Mouse (Mus musculus) urinary bladder, postnatal 25 days (tissue): ENCODE measurements around the gene Rpp25.

Experiments used
- DNase-seq: peaks from one replicate; pipeline ENCODE4 v3.0.0; 2022; ENCODE audit warnings: low spot score

Gene Rpp25

DNA sequence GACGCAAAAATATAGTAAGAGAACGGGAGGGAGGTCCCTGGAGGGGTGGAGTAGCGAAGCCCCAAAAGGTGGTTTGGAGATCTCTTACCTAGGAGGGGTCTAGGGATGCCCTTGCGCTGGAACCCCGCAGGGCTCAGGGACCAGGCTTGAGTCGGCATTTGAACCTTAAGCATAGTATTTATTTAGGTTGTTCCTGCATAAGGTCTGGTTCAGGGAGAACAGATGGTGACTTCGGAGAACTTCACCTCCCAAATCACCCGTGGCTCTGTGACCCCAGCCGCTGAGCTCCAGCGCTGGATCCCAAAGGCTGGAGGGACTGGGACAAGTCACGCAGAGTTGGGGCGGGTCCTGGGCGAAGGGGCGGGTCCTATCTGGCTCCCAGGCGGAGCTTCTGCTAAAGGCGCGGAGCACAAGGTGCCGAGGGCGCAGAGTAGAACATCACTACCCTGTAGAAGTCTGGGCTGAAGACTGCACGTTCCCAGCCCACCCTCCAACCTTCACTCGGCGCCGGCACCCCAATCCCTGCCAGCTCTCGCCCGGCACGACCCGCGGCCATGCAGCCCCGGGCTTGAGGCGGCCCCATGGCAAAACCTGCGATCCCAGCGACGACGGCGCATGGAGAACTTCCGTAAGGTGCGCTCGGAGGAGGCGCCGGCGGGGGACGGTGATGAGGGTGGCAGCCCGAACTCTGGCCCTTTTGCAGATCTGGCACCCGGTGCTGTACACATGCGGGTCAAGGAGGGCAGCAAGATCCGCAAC lies at the start of gene Rpp25:
TSS of gene Rpp25 (plus strand) at position 405 of the 759 bp plus-strand sequence.
- peak; percentile 64 for DNase-seq

DNA sequence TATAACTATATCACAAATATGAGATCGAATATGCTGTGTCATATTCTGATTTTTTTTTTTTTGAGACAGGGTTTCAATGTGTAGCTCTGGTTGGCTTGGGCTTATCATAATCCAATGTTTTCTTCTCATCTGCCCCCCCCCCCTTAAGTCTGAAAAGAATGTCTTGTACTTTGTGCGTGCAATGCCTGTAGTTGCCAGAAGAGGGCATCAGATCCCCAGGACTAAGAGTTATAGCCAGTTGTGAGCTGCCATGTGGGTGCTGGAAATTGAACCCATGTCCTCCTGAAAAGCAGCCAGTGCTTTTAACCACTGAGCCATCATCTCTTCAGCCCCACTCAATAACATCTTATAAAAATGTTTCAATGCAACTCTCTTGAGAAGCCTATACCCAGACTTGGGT lies 44.1 kb upstream of the Rpp25 start:
- no peak for DNase-seq

DNA sequence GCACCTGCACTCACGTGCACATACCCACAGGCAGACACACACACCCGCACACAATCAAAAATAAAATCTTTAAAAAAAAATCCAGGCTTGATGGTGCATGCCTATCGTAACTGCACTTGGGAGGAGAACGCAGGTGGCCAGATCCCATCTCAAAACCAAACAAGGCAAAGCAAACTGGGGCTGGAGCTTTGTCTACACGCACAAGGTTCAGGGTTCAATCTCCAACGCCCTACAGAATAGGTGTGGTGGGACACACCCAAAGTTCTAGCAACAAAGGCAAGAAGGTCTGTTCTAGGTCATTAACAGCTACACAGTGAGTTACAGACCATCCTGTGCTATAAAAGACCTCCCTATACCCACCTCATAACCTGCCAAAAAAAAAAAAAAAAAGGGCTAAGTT lies 41.0 kb upstream of the Rpp25 start:
- DNase-seq = no peak

DNA sequence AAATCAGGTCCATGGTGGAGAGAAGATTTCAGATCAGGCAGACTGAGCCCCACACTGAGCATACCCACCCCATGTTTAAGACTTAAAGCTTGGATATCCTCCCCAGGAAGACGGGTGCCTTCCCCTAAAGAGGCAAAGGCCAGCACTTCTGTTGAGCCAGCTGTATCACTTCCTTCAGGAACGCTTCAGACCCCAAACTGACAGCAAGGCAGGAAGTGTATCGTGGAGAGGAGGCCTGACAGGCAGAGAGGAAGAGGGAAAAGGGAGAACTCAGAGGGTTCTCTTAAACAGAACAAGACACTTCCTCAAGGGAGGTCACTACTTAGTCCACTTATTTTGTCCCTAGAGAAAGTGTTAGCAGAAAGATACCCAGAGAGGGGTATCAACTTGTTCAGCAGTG lies 37.7 kb upstream of the Rpp25 start:
- no peak for DNase-seq

- peak; percentile 24 for DNase-seq
Observed at GRCm38 (mm10) chr9:57467271-57467771, 36.5 kb upstream of the Rpp25 start.

- DNase-seq = peak; percentile 92
Observed at GRCm38 (mm10) chr9:57467896-57468549, 35.8 kb upstream of the Rpp25 start, which contains the start of gene Scamp5. TSS of gene Scamp5 (minus strand) at chr9:57468060.

DNA sequence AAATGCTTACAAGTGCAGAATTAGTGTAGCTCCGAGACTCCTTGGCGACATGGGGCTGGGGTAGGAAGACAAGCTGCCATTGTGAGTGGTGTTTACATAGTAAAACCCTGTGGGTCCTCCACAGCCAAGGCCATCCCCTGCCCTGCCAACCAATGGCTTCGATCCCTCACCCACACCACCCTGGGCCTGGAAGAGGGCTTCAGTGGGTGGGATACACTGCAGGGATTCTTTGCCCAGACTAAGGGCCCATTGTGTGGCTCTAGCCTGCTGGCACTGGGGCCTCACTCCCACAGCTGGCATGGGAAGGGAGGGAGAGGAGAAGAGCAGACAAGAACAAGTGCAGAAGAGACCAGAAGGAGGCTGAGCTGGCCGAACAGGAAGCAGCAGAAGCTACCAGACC lies 34.9 kb upstream of the Rpp25 start:
- no peak for DNase-seq

- peak; percentile 83 for DNase-seq
Observed at GRCm38 (mm10) chr9:57485774-57486173, 18.1 kb upstream of the Rpp25 start.

DNA sequence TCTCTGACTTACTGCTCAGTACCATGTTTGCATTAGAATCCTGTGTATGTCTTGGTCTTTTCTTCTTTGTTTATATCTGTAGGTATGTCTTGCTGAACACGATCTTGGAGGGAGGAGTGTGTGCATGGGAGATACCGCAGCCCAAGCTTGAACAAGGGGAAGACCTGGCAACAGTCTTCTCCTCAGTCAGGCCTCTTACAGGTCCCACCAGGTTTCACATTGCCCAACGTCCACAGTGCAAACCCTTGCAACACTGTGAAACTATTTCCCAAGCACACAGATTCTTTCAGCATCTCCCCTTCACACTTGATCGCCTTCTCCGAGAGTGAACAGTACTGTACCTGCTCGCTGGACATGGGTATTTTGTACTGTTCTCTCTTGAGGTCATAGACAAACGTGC lies 16.0 kb upstream of the Rpp25 start:
- no peak for DNase-seq

GRCm38 (mm10) chr9:57493532-57493931 lies 10.3 kb upstream of the Rpp25 start:
- DNase-seq = no peak

DNA sequence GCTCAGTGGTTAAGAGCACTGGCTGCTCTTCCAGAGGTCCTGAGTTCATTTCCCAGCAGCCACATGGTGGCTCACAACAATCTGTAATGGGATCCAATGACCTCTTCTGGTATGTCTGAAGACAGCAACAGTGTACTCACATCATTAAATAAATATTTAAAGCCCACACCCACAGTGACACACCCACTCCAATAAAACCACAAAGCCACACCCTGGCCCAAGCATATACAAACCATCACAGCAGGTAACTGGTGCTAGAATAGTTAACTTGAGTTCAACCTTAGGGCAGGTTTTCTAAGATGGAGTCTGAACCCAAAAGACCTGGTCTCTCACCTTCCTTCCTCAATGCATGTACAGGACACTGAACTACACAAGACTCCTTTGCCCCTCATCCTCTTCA lies 8.9 kb upstream of the Rpp25 start:
- DNase-seq = no peak

- DNase-seq = no peak
Observed at GRCm38 (mm10) chr9:57497236-57497635, 6.6 kb upstream of the Rpp25 start.

DNA sequence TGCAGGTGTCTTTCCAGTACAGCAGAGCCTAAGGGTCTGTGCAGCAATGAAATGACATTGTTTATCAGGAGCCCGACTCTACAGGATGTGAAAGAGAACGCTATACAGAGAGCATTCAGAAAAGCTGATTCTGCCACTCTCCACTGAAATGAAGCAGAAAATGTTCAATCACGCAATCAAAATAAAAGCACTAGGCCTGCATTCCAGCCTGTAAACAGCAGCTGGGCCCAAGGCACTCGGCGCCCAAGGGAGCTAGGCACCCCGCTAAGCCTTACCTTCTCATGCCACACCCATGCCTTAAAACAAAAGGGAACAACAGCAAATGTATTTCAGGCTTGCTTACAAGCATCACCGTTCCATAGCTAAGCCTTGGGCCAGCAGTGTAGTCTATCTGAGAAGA lies 5.3 kb upstream of the Rpp25 start:
- DNase-seq = no peak

GRCm38 (mm10) chr9:57501452-57501851 lies 2.4 kb upstream of the Rpp25 start:
- DNase-seq = no peak

- no peak for DNase-seq
Observed at GRCm38 (mm10) chr9:57501861-57502260, 2.0 kb upstream of the Rpp25 start.

DNA sequence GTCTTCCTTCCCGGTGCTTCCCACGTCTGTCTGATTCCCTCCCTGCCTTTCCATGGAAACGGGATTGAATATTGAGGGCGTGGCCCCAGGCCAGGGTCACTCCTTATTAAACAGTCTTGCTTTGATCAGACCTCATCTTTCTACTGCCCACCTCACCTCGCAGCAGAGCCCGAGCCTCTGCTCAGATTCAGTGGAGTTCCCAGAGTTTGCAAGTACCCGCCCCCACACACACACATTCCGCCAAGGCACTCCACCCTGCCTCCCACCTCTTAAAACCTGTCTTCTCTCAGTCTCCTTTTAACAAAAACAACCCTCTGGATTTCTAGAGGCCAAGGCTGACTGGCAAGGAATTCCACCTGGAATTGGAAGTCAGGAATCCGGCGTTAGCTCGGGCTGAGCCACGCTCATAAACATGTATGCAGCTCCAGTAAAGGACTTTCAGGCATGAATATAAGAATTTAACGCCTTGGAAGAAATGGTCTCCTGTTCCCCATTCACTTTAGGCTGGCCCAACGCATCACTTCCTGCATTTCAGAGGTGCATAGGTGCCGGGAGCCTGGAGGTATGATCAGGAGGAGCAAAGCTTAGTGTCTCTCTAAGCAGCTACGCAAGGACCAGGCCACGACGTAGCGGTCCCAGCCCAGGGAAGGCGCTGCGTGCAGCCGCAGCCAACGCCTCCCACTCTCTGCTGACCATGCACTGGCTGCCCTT lies 760 bp upstream of the Rpp25 start:
- no peak for DNase-seq

DNA sequence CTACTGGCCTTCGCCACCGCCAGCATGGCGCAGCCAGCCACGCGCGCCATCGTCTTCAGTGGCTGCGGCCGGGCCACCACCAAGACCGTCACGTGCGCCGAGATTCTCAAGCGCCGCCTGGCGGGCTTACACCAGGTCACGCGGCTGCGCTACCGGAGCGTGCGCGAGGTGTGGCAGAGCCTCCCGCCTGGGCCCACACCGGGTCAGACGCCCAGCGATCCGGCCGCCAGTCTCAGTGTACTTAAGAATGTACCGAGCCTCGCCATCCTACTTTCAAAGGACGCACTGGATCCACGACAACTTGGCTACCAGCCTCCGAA lies 515 bp downstream of the Rpp25 start:
- peak; percentile 54 for DNase-seq

GRCm38 (mm10) chr9:57504891-57505290 lies 1.1 kb downstream of the Rpp25 start:
- DNase-seq = no peak

GRCm38 (mm10) chr9:57505700-57506099 lies 1.9 kb downstream of the Rpp25 start:
- DNase-seq = peak; percentile 20

DNA sequence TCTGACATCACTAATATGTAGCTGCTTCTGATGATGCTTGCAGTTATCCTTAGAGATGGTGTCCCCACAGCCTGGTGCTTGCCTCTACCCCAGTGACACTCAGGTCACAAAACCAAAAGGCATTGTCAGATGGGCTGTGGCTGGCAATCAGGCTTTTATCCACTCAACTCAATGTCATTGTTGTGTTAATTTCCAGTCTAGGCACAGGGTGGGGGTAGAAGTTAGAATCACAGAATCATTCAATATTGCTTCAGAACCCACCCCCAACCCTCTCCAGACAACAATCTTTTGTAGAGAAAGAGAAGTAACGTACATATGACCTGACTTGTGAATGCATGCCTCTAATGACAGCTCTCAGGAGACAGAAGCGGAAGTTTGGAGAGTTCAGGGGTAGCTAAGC lies 6.8 kb downstream of the Rpp25 start:
- no peak for DNase-seq

DNA sequence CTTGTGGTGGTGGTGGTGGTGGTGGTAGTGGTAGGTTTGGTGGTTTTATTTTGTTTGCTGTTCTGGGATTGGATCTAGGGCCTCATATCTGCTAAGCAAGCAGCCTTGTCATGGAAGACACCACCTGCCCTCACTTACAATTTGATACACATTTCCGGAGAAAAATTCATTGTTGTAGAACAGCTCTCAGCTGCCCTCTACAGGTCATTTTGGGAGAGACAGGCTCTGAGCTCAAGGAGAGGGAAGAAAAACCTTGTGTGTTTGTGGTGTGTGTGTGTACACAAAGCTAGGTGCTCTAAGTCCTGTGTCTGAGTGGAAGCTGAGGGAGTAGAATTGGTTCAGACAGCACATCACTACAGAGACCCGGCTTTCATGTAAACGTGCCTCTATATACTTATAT lies 13.3 kb downstream of the Rpp25 start:
- DNase-seq = peak; percentile 57

DNA sequence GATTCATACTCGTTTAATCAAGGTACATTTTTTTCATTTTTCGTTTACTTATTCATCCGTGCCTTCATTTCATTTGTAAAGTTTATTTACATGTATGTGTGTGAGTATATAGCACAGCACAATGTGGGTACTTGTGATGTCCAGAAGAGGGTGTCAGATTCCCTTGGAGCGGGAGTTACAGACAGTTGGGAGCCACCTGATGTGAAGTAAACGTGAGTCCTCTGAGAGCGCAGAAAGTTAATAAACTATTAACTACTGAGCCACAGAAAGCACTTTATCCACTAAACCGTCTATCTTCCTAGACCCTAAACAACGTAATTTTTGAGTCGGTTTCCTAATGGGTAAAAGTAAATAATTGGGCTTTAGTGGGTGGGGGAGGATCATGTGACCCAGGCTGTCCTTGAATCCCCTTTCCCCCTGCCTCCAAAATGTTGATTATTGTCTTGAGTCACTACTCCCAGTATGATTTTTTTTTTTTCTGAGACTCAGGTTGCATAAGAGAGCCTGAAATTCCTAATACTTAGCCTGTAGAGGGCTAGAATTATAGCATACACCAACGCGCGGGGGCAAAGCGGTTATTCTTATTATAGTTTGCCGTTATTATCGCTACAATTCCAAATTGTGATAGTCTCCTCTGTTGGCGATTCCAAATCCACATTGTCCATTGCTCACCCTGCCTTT lies 16.7 kb downstream of the Rpp25 start:
- DNase-seq = no peak
